Mouse (Mus musculus) cortical plate, adult 2 months (tissue): Measurements from ENCODE around the gene Zbed6.

ENCODE experiments used
- CTCF ChIP-seq: fragments of 200-500 bp; IDR thresholded peaks from 2 replicates; pipeline ENCODE4 v1.5.1; 2011; ENCODE audit warnings: mild to moderate bottlenecking, control low read depth, low read length; ENCODE audit not compliant: insufficient read depth; ENCODE audit errors: extremely low read depth
- POLR2A ChIP-seq: fragments of 200-500 bp; IDR thresholded peaks from 2 replicates; pipeline ENCODE4 v1.6.1; 2011; ENCODE audit warnings: mild to moderate bottlenecking, low read length, control low read depth; ENCODE audit not compliant: insufficient read depth; ENCODE audit errors: extremely low read depth

DNA sequence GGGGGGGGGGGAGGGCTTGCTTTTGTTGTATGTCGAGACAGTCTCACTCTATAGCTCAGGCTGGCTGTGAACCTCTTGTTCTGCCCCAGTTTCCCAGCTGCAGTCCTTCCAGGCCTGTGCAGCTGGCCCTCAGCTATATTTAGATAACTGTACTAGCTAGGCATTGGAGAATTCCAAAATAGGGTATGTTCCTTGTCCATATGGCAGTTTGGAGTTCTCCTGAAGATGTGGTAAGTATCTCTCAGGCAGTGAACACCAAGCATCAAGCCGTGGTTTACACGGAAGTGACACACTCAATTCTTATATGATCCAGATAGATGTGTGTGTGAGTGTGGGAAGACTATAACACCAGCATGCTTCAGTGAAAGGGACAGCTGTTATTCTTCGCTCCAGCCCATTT lies 2.7 kb upstream of the Zbed6 start:
- TF ChIP-seq CTCF (no peak), POLR2A (no peak)
